Mouse (Mus musculus): ENCODE results near the gene Notum. TPM values are rescaled to one million over a fixed set of nuclear protein-coding genes. Genes with fewer than 3 reads are reported as not detected.
A peak's percentile ranks its signal among the peaks of the same experiment; 100 is the strongest.

Gene Notum
- polyA plus RNA-seq, 1 experiment = not detected

- H3K4me3 ChIP-seq (ENCODE audit: insufficient read depth, low read depth, low read length) = no peak overlapping the region
- WGBS = 83% methylated on average over 22 of the region's 22 CpGs
- no peak for TF ChIP-seq POLR2A (IDR thresholded peaks at IDR 0.05; ENCODE audit: insufficient read depth, low read depth, low read length)
- no peak for TF ChIP-seq CTCF (IDR thresholded peaks at IDR 0.05; ENCODE audit: insufficient read depth, low read depth, low read length)
- H3K4me1 ChIP-seq (ENCODE audit: control insufficient read depth, insufficient read depth, low read length) = peaks cover 44% of the 10 kb centered on the region
- H3K27ac ChIP-seq (ENCODE audit: insufficient read depth, low read depth, low read length) = no peak overlapping the region
These were observed 33.3 kb downstream of the Notum start for GRCm38 (mm10) chr11:120627468-120628300.

- 83% methylated on average over 11 of the region's 11 CpGs for WGBS
- Histone ChIP-seq H3K4me3 (ENCODE audit: insufficient read depth, low read depth, low read length) (no peak overlapping the region), H3K27ac (ENCODE audit: insufficient read depth, low read depth, low read length) (no peak overlapping the region), H3K4me1 (ENCODE audit: control insufficient read depth, insufficient read depth, low read length) (peaks cover 42% of the 10 kb centered on the region)
- TF ChIP-seq CTCF (IDR thresholded peaks at IDR 0.05; ENCODE audit: insufficient read depth, low read depth, low read length) (no peak), POLR2A (IDR thresholded peaks at IDR 0.05; ENCODE audit: insufficient read depth, low read depth, low read length) (no peak)
These were observed 34.0 kb downstream of the Notum start for GRCm38 (mm10) chr11:120626785-120627467.

GRCm38 (mm10) chr11:120625152-120625775, 35.7 kb downstream of the Notum start, which contains the start of gene Sirt7:
Sirt7 (minus strand) TSS chr11:120625240.
- TF ChIP-seq POLR2A (IDR thresholded peaks at IDR 0.05; ENCODE audit: insufficient read depth, low read depth, low read length) = no peak
- TF ChIP-seq CTCF (IDR thresholded peaks at IDR 0.05; ENCODE audit: insufficient read depth, low read depth, low read length) = no peak
- WGBS = 12% methylated on average over 5 of the region's 5 CpGs
- 0 out of 2 replicates have a peak within 1 kb of the TSS, but pooled peaks have one; percentile 22 for H3K27ac ChIP-seq (ENCODE audit: insufficient read depth, low read depth, low read length)
- H3K4me1 ChIP-seq (ENCODE audit: control insufficient read depth, insufficient read depth, low read length) = peaks cover 29% of the 10 kb centered on the region
- H3K4me3 ChIP-seq (ENCODE audit: insufficient read depth, low read depth, low read length) = peak within 1 kb of the TSS; percentile 90

GRCm38 (mm10) chr11:120624680-120625111, 36.3 kb downstream of the Notum start:
- Histone ChIP-seq H3K27ac (ENCODE audit: insufficient read depth, low read depth, low read length) (no peak overlapping the region), H3K4me3 (ENCODE audit: insufficient read depth, low read depth, low read length) (peak overlapping the region; percentile 90), H3K4me1 (ENCODE audit: control insufficient read depth, insufficient read depth, low read length) (peaks cover 23% of the 10 kb centered on the region)
- peak; percentile 70 for TF ChIP-seq POLR2A (IDR thresholded peaks at IDR 0.05; ENCODE audit: insufficient read depth, low read depth, low read length)
- no peak for TF ChIP-seq CTCF (IDR thresholded peaks at IDR 0.05; ENCODE audit: insufficient read depth, low read depth, low read length)
- under 1% methylated on average over 53 of the region's 53 CpGs for WGBS

GRCm38 (mm10) chr11:120623961-120624679, 36.9 kb downstream of the Notum start:
- WGBS = 12% methylated on average over 29 of the region's 30 CpGs
- H3K4me3 ChIP-seq (ENCODE audit: insufficient read depth, low read depth, low read length) = peak overlapping the region; percentile 90
- H3K4me1 ChIP-seq (ENCODE audit: control insufficient read depth, insufficient read depth, low read length) = peaks cover 18% of the 10 kb centered on the region
- TF ChIP-seq POLR2A (IDR thresholded peaks at IDR 0.05; ENCODE audit: insufficient read depth, low read depth, low read length) (no peak), CTCF (IDR thresholded peaks at IDR 0.05; ENCODE audit: insufficient read depth, low read depth, low read length) (peak; percentile 43; the same call in 1 of the 2 replicates)
- H3K27ac ChIP-seq (ENCODE audit: insufficient read depth, low read depth, low read length) = no peak overlapping the region

- Histone ChIP-seq H3K4me3 (ENCODE audit: insufficient read depth, low read depth, low read length) (no peak overlapping the region), H3K4me1 (ENCODE audit: control insufficient read depth, insufficient read depth, low read length) (peaks cover 18% of the 10 kb centered on the region), H3K27ac (ENCODE audit: insufficient read depth, low read depth, low read length) (no peak overlapping the region)
- TF ChIP-seq CTCF (IDR thresholded peaks at IDR 0.05; ENCODE audit: insufficient read depth, low read depth, low read length) (no peak), POLR2A (IDR thresholded peaks at IDR 0.05; ENCODE audit: insufficient read depth, low read depth, low read length) (no peak)
- 90% methylated on average over 6 of the region's 6 CpGs for WGBS
These were observed 38.2 kb downstream of the Notum start for GRCm38 (mm10) chr11:120622805-120623204.

GRCm38 (mm10) chr11:120620195-120620594, 40.8 kb downstream of the Notum start:
- Histone ChIP-seq H3K4me1 (ENCODE audit: control insufficient read depth, insufficient read depth, low read length) (peaks cover 22% of the 10 kb centered on the region), H3K4me3 (ENCODE audit: insufficient read depth, low read depth, low read length) (no peak overlapping the region), H3K27ac (ENCODE audit: insufficient read depth, low read depth, low read length) (no peak overlapping the region)
- TF ChIP-seq CTCF (IDR thresholded peaks at IDR 0.05; ENCODE audit: insufficient read depth, low read depth, low read length) (no peak), POLR2A (IDR thresholded peaks at IDR 0.05; ENCODE audit: insufficient read depth, low read depth, low read length) (no peak)
- WGBS = 91% methylated on average over 14 of the region's 14 CpGs
